Mouse (Mus musculus) right cerebral cortex, postnatal 14 days (tissue): ENCODE measurements at regions not wholly inside any gene's neighbourhood (a gene's known extent, or its start where the extent isn't known, plus 50 kb on each side); places are given as distances from the start of the nearest gene placed in this dataset.

Source experiments
- DNase-seq: peaks from one replicate; pipeline ENCODE4 v3.0.0; 2022

- DNase-seq, result no peak
Observed at GRCm38 (mm10) chr7:128834894-128835293, 90.2 kb downstream of the Sec23ip start.

DNA sequence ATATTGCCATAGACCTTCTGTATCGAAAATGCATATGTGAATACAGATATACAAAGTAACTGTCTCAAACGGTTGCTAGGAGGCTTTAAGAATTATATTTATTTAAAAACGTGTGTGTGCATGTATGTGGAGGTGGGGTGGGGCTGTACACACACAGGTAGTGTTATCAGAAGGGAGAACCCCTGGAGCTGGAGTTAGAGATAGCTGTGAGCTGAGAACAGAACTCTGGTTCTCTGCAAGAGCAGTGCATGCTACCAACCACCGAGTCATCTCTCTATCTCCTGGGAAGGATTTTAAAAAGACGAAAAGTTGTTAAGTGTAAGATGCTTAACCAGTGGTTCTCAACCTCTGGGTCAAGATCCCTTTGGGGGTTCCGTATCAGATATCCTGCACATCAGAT lies 91.7 kb downstream of the Sec23ip start:
- no peak for DNase-seq

GRCm38 (mm10) chr7:128842561-128842960 lies 97.8 kb downstream of the Sec23ip start:
- no peak for DNase-seq

GRCm38 (mm10) chr7:128843576-128843975 lies 98.8 kb downstream of the Sec23ip start:
- DNase-seq, result no peak

- no peak for DNase-seq
Observed at GRCm38 (mm10) chr7:128849261-128849660, 104.5 kb downstream of the Sec23ip start.

DNA sequence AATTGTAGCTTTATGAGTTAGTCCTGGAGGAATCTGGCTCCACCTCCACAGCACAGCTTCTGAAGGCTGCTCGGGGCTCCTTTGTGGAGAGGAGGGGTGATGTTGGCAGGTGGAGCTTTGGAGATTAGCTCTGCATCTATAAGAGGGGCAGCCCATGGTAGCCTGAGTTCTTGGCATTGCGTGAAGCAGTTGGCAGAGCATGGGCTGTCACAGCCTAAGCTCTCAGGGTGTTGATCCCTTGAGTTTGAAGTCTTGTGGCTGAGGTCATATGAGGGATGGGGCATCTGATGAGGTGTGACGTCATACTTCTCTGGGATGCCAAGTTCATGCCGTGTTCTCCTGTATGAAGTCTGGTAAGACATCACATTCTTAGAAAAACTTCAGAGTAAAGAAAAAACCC lies 109.5 kb downstream of the Sec23ip start:
- DNase-seq, result no peak

- DNase-seq, result no peak
Observed at GRCm38 (mm10) chr7:128854690-128855343, 110.1 kb downstream of the Sec23ip start.

DNA sequence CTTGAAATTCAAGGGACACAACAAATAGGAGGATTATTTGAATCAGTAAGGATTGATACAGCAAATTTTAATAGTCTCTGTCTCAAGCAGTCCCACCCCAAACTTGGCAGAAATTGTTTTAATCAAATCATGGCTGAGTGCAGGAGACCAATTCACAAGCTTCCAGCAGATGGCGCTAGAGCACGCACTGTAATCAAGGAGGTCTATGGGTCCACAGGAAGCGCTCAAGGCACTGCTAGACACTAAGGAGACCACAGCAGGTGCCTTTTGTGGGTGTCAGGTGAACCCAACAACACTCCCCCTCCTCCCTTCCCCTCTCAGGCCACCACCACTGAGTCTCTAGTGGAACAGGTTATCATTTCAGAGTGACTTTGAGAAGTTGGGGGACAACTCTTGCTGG lies 115.4 kb downstream of the Sec23ip start:
- peak; percentile 80 for DNase-seq

GRCm38 (mm10) chr7:128860709-128861108 lies 116.0 kb downstream of the Sec23ip start:
- DNase-seq, result no peak

DNA sequence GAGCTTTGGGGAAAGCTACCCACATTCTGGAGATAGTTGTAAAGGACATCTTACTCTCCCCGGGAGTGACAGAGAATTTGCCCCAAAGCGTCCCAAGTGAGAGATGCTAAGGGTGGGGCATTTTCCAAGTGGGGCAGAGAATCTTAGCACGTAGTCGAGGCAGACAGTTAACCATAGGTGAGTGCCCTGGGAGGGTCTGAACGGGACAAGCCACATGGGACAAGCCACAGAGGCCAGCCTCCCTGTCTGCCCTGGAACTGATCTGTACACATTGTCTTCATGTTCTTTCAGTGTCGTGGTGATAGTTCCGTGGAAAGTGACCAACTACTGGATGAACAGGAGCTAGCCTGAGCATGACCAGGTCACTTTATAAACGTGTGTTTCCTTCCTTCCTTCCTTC lies 116.6 kb downstream of the Sec23ip start:
- no peak for DNase-seq

DNA sequence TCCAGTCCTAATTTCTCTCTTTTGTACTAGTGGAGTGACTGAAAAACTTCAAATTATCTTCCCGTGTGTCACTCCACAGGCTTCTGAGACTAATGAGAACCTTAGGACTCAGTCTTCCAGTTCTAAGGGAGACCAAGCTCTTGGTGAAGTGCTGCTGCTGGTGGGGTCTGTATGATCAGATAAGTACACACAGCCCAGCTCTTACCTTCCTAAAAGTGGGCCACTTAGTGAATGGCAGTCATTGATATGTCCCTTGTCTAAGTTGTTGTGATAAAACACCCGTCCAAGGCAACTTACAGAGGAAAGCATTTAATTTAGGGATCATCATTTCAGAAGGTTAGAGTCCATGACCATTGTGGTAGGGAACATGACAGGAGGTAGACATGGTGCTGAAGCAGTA lies 124.1 kb downstream of the Sec23ip start:
- DNase-seq, result no peak

GRCm38 (mm10) chr7:128884015-128884414 lies 139.3 kb downstream of the Sec23ip start:
- no peak for DNase-seq

GRCm38 (mm10) chr7:128885551-128885950 lies 140.8 kb downstream of the Sec23ip start:
- DNase-seq, result no peak

GRCm38 (mm10) chr7:128910134-128910533 lies 165.4 kb downstream of the Sec23ip start:
- no peak for DNase-seq

- DNase-seq, result no peak
Observed at GRCm38 (mm10) chr7:128937976-128938730, 193.4 kb downstream of the Sec23ip start.

- no peak for DNase-seq
Observed at GRCm38 (mm10) chr7:128960575-128960974, 215.8 kb downstream of the Sec23ip start.

GRCm38 (mm10) chr7:128979904-128980303 lies 235.2 kb downstream of the Sec23ip start:
- DNase-seq, result no peak

GRCm38 (mm10) chr7:128980827-128981226 lies 236.1 kb downstream of the Sec23ip start:
- no peak for DNase-seq

DNA sequence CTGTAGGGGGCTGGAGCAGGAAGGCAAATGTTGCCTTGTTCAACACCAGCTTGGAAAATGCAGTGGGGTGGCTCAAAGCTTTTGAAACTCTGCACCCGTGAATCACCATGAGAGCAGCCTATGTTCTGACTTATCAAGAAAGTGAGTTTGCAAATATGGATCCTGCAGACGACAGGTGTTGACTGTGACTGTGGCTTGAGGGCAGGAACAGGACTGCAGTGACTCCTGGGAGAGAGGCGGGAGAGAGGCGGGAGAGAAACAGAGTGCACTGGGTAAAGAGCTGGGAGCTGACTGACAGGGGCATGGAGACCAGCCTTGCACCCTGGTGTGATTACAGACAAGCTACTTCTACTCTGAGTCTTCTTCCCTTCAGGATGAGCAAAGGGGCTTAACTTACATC lies 254.0 kb downstream of the Sec23ip start:
- no peak for DNase-seq

- no peak for DNase-seq
Observed at GRCm38 (mm10) chr7:129002419-129002818, 254.4 kb upstream of the Plpp4 start.

- DNase-seq, result no peak
Observed at GRCm38 (mm10) chr7:129003150-129003549, 253.7 kb upstream of the Plpp4 start.

DNA sequence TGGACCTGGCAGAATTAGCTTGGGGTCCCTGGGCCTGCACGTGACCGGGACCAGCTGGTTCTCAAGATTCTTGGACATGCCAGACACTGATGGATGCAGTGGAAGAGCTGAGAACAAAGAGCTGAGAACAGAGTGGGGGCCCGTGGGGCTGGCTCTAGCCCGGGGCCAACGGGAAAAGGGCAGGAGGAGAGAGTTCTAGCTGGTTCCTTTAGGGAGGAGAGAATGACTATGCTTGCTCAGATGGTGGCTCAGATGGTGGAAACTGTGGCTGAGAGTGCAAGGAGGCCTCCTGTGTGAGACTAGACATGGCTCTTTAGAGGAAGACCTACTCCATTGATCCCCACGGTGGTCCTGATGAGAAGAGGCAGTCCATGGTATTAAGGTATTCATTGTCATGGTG lies 240.5 kb upstream of the Plpp4 start:
- no peak for DNase-seq

DNA sequence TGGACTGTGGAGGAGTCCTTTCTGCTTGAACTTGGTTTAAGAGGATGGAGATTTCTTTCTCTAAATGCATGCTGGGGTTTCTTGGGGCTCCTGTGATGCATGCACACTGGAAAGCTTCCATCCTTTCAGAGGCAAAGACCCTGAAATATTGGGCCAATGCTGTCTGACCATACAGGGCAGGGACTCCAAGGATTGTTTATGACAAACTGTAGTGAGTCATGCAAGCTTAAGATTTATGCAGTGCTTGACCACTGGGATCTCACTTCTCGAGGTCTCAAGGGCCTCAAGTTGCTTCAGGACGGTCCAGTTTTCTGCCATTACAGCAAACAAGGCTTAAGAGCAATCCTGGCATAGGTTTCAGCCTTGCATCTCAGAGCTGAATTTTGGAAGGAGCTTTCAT lies 229.7 kb upstream of the Plpp4 start:
- no peak for DNase-seq

- DNase-seq, result no peak
Observed at GRCm38 (mm10) chr7:129048023-129048422, 208.8 kb upstream of the Plpp4 start.

- DNase-seq, result peak; percentile 35
Observed at GRCm38 (mm10) chr7:129049726-129050125, 207.1 kb upstream of the Plpp4 start.
